Mouse (Mus musculus) lung, postnatal 14 days (tissue): ENCODE data around the gene Agbl2.
"Not testable (repeated sequence)": the region's sequence is repeated elsewhere in the genome, so short reads cannot be mapped to it uniquely, and the experiment has no call there.

Source experiments
- DNase-seq: peaks from one replicate; pipeline ENCODE4 v3.0.0; 2021

The Agbl2 gene

DNA sequence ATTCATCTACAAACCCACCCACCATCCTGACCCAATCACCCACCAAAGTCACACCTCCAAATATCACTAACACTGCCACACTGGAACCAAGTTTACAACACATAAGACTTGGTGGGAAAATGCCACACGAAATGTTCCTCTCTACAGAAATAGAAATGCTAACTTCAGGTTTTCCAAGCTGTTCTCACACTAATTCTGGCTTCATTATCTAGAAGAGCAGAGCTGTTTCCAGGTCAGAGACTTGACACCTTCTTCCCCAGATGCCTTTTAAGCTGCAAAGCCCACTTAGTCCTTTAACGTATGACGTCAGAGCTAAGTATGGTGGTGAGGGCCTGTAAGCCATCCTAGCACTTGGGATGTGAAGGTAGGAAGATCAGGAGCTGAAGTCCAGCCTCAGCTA is 36.2 kb downstream of the Agbl2 start:
- DNase-seq, result no peak

DNA sequence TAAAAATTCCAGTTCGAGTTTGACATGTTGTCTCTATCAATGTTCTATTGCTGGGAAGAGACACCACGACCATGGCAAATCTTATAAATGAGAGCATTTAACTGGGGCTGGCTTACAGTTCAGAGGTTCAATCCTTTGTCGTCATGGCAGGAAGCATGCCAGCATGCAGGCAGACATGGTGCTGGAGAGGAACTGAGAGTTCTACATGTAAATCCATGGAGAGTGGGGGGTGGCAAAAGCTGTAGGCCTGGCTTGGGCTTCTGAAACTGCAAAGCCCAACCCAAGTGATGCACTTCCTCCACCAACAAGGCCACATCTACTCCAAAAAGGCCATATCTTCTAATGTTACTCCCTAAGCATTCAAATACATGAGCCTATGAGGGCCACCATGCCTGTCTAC is 38.4 kb downstream of the Agbl2 start:
- DNase-seq, result no peak

DNA sequence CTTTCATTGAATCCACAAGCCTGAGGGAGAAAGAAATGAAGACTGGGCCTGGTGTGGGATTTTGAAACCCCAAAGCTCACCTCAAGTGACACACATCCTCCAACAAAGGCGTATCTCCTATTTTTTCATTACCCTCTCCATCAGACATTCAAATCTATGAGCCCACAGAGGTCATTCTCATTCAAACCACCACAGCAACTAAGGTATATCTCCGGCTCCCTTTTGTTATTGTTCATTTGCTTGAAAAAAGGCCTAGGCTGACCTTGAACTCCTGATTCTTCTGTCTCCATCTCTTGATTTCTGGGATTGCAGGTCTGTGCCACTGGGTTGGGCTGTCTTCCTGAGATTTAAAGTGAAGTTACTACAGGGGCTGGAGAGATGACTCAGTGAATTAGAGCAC is 40.5 kb downstream of the Agbl2 start:
- no peak for DNase-seq

DNA sequence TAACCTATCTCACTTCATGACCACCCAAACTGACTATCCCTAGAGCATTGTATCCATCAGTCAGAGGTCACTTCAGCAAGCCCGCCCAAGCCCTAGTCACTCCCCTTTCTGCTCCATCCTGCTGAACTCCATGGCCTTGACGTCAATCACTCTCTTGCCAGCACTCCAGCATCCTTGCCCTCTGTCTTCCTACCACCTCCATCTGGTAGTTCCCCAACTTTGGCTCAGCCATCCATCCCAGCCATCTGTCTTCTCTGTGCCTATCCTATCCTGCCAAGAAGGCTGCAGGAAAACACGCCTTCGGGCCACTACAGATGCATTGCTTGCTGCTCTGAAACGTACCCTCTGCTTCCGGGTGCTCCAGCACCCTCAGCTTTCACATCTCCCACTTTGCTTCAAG is 41.3 kb downstream of the Agbl2 start:
- DNase-seq, result no peak

DNA sequence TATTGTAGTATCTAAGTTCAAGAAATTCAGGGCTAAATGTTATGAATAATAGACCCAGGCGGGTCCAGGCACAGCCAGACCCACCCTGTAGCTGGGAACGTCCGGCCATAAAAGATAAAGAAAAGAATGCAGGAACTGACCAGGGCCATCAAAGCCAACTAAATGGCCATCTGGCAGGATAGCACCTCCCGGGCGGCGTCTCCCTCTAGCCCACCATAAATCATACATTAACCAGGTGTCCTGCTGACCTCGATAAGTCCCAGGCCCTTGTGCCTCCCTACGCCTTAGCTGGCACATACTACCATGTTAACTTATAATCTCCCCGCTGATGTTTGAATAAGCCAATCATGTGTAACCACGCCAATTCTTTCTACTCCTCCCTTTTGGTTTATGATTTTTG is 42.0 kb downstream of the Agbl2 start:
- not testable (repeated sequence) for DNase-seq

DNA sequence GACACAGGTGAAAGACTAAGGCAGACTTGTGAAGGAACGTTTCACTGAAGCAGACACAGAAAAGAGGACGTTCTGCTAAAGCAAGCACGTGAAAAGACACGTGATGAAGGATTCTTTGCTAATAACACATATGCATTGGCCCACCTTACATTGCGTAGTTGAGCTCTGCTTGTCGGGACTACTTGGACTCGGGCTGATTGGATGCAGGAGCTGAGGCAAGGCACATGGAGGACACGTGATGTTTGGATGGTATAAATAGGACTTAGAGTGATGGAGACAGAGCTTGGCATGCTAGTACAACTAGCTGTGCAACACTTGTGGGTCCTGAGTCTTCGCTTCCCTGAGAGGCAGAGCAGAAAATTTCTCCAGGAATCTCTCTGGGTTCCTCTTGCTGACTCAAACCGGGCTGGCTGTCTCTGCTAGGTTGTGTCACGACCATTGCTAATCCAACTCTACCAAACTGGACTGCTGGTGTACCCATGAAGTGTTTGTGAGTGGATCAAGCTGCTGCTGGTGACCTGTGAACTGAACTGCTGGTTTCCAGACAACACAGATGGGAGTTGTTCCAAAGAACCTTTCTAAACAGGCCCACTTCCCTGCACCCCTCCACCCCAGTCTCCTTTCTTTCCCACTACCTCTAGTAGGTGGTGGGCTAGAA is 43.1 kb downstream of the Agbl2 start:
- DNase-seq, result peak; percentile 35

DNA sequence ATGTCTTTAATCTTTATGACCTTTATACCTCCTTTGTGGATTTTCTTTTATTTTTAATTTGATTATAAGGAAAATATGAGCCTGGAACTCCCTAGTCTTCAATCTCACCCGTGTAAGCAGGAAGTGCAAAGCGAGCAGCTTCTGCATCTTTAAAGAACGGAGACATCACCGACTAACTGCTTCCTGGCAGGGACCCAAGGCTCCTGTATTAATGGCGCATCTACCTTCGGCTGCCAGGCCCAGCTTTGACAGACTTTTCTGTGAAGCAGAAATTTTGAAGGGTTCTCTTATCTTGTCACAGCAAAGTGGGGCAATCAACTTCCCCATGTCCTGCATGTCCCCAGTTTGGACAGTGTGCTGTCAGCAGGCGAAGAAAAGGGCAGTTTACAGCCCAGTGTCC is 46.2 kb downstream of the Agbl2 start:
- DNase-seq, result no peak

GRCm38 (mm10) chr2:90833502-90833901 is 51.0 kb downstream of the Agbl2 start:
- DNase-seq, result no peak

DNA sequence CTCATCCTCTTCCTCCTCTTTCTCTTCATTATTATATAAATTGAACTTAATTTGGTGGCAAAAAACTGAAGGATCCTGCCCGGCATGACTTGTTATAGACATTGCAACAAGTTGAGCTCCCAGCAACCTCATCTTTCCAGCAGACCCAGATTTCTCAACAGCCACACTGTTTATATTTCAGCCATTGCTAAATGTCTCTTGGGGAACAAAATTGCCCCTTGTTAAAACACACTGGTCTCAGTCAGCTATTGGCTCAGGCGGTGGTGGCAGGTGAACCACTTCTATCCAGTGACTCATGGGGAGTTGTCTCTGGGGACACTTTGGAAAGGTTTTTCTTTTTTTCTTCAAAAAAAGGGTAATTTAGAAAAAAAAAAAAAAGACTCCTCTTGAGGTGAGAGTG is 56.1 kb downstream of the Agbl2 start:
- no peak for DNase-seq

DNA sequence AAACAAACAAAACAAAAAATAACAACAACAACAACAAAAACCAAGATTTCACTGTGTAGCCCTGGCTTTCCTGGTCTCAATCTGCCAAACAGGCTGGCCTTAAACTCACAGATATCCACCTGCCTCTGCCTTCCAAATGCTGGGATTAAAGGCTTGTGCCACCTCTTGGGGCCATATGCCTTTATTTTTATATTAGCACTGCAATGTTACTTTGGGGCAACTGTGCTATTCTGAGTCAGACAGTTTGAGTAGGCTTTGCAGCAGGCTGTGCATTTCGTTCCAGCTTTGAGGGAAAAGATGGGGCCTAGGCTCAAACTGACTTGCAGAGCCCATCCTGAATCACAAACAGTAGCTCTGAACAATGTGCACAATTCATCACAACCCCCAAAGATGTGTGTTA is 61.1 kb downstream of the Agbl2 start:
- DNase-seq, result no peak

DNA sequence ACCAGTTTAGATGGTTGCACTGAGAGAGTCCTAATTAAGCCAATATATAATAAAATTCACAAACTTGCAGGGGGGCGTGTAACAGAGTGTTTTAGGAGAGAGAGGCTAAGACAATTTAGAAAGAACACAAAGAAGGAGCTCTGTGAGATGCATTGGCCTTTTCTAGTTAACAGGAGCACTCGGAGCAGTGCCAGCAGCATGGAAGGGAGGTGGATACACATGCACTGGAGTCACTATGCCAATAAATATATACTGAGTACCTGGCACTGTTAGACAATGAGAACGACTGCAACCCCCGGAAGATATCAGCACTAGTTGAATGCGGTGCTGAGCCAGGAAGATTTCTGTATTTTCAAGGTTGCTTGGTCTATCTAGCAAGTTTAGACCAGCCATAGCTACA is 61.7 kb downstream of the Agbl2 start:
- no peak for DNase-seq

DNA sequence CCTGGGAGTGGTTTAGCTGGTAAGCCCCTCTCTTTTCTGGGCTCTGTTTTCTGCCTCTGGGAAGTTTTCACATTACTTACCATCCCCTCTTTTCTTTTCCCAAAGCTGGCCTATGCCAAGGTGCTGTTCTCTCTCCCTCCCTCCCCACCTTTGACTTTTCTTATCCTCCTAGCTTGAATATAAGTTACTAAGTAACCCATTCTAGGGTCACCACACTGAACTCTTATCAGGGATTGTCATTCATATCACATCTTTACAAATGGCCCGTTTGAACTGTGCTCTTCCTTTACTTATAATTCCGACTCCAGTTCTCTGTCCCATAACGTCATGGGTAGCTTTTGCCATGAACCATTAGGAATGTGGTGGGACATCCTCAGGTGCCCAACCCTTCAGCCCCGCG is 62.7 kb downstream of the Agbl2 start:
- DNase-seq, result no peak

DNA sequence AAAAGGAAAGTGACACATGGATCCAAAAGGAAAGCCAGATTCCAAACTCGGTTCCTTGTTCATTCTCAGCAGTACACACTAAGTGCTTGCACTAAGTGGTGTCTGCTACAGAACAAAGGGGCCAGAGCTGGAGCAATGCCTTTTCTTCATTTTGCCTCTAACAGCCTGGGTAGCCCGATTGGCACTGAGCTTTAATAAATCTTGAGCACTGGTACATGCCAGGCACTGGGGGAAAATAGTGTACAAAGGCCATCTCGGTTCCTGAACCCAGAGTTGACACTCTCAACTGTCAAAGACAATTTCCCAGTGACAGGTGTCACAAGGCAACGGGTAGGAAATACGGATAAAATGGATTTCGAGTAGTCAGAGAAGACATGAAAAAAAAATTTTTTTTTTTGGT is 63.6 kb downstream of the Agbl2 start:
- DNase-seq, result no peak

DNA sequence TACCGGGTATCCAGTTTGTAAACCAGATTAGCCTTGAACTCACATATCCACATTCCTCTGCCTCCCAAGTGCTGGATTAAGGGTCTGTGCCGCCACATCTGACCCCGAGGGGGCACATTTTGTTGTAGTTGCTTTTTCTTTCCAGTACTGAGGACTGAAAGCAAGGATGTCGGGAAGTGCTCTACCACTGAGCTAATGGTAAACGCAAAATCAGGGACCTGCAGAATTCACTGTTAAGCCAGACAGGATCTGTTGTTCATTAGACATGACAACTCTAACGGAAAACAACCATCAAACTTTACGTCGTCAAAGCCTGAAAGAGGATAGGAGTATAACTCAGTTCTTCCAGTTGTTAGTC is 64.0 kb downstream of the Agbl2 start:
- DNase-seq, result no peak

DNA sequence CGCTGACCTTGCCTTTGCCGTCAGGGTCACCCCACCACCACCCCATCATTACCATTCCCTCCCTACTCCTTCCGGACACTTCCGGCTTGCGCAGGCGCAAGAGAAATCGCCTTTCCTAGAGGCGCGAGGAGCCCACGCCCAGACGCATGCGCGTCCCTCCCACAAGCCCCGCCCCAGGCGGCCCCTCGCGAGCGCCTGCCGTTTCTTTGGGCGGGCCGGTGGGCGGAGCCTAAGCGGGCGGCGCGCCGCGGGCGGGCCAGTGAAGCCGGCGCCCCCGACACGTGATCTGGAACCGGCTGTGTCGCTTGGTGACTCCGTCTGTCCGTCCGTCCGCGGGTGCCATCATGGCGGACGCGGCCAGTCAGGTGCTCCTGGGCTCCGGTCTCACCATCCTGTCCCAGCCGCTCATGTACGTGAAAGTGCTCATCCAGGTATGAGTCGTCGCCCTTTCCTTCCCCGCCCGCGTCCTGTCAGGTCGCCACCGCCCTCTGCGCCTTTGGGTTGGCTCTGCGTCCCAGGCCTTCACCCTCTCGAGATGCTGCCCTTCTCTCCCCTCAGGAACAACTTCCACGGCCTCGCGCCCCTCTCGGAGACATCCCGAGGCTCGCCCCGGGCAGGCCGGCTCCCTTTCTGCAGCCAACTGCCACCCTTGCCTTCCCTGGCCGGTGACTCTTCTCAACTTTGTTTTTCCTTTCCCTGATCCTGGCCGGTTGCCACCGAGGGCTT is 64.6 kb downstream of the Agbl2 start, which contains the start of gene Mtch2:
Mtch2 (plus strand) TSS at position 201 of the 726 bp plus-strand sequence.
- DNase-seq, result peak; percentile 99

DNA sequence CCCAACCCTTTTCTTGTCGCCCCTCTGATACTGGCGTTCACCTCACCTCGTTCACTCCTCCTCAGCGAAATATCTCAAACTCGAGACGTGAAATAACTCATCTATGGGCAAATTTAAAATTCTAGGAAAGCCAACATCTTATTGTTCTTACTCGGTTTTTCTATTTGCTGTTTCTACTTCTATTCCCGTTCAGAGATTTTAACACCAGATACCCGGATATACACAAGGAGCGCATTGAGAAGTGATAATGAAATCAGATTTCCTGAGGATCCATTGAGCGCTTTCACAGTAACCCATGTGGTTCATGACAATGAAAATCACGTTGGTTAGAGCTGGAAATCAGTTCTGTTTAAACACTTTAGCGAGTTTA is 65.1 kb downstream of the Agbl2 start:
- no peak for DNase-seq

- peak; percentile 29 for DNase-seq
These were observed 65.8 kb downstream of the Agbl2 start for GRCm38 (mm10) chr2:90848331-90848730.

GRCm38 (mm10) chr2:90850401-90850800 is 67.9 kb downstream of the Agbl2 start:
- no peak for DNase-seq

DNA sequence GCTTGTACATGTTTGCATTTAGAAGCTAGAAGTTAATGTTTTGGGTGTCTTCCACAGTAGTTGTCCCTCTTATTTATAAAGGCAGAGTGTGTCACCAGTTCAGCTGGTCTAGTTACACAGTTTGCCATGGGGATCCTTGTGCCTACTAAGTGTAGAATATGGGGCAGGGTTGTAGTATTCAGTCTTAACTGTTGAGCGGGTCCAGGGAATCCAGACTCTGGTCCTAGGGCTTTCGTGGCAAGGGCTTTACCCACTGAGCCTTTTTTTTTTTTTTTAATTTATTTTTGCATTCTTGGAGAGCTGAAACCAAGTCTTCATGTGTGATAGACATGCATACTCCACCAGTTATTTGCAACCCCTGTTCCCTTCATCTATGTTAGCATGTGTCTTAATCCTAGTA is 79.0 kb downstream of the Agbl2 start:
- no peak for DNase-seq

DNA sequence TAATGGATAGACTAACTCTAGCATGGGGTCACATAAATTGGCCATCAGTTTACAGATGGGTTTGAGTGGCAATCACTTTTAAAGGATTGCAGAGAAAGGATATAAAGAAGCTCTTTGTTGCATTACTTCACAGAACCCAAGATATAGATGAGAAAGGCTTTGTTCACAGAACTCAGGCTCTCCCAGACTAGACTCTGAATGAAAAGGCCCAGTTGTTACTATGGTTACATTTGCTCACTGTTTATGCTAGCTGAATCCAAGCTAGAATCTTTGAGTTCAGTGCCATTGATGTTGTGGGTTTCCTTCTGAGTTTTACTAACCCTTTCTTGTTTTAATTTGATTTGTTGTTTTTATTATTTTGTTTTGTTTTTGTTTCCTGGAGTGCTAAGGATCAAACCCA is 81.7 kb downstream of the Agbl2 start:
- DNase-seq, result no peak

- peak; percentile 91 for DNase-seq
These were observed 84.0 kb downstream of the Agbl2 start for GRCm38 (mm10) chr2:90866524-90866923.

GRCm38 (mm10) chr2:90870136-90870601 is 87.6 kb downstream of the Agbl2 start:
- peak; percentile 29 for DNase-seq

- peak; percentile 30 for DNase-seq
These were observed 88.8 kb downstream of the Agbl2 start for GRCm38 (mm10) chr2:90871180-90871961.

DNA sequence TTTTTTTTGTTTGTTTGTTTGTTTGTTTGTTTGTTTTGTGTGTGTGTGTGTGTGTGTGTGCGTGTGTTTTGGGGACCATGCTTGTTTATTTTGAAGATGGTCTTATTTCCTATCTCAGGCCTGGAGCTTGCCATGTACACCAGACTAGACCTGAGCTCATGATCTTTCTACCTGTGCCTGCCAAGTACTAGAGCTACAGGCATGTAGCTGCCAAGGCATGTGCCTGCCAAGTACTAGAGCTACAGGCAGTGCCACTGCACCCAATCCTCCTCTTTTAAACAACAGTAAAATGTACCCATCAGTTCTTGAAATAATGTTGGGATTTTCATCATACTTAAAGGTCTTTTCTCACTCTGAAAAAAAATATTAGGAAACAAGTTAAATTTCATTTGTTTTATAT is 91.5 kb downstream of the Agbl2 start:
- DNase-seq, result no peak
